Mouse (Mus musculus) midbrain, embryonic 12.5 days (tissue): ENCODE measurements around the gene Polr2j. TPM values are rescaled to one million over a fixed set of nuclear protein-coding genes. Genes with fewer than 3 reads are reported as not detected.
A peak's percentile ranks its signal among the peaks of the same experiment; 100 is the strongest.
"Not testable (repeated sequence)": the region's sequence is repeated elsewhere in the genome, so short reads cannot be mapped to it uniquely, and the experiment has no call there.

ENCODE experiments used
- ATAC-seq: fragments of 200-750 bp; cut with Nextera tagmentation; 2 replicates; pipeline ENCODE4 v1.8.0; 2017; ENCODE audit warnings: low read depth, moderate TSS enrichment, moderate library complexity; ENCODE audit not compliant: low FRiP score
- H3K27ac ChIP-seq: fragments of 300-500 bp; sonication (generic); replicated peaks from 2 replicates; pipeline ENCODE4 v1.5.1; 2016; ENCODE audit warnings: mild to moderate bottlenecking
- H3K27me3 ChIP-seq: fragments of 300-500 bp; sonication (generic); 2 replicates; pipeline ENCODE4 v1.6.1; 2016; ENCODE audit warnings: mild to moderate bottlenecking
- H3K36me3 ChIP-seq: fragments of 300-500 bp; sonication (generic); 2 replicates; pipeline ENCODE4 v1.6.1; 2016
- H3K4me1 ChIP-seq: fragments of 300-500 bp; sonication (generic); 2 replicates; pipeline ENCODE4 v1.6.1; 2016
- H3K4me2 ChIP-seq: fragments of 300-500 bp; sonication (generic); replicated peaks from 2 replicates; pipeline ENCODE4 v1.6.1; 2016; ENCODE audit warnings: mild to moderate bottlenecking, moderate library complexity
- H3K4me3 ChIP-seq: fragments of 300-500 bp; sonication (generic); 2 replicates; pipeline ENCODE4 v1.5.1; 2016; ENCODE audit warnings: mild to moderate bottlenecking
- H3K9ac ChIP-seq: fragments of 300-500 bp; sonication (generic); replicated peaks from 2 replicates; pipeline ENCODE4 v1.6.1; 2016; ENCODE audit warnings: mild to moderate bottlenecking, moderate library complexity
- H3K9me3 ChIP-seq: fragments of 300-500 bp; sonication (generic); 2 replicates; pipeline ENCODE4 v1.6.1; 2016; ENCODE audit warnings: mild to moderate bottlenecking
- WGBS: fragments of 180-500 bp; shearing (Covaris S2); methylation state at CpG from one replicate; pipeline ENCODE4 v1.1.7; 2016; 5-methylcytosine and 5-hydroxymethylcytosine counted together
- polyA plus RNA-seq: library from polyadenylated mRNA; unstranded; fragments of >200 nt; fragmentation: Nextera tagmentation; extraction: Ambion mirVana; gene quantifications from 2 replicates; pipeline ENCODE4 v1.2.1, GENCODE M21; 2016

Gene Polr2j
- polyA plus RNA-seq, 1 experiment from 2014 or later, result 227 TPM

GRCm38 (mm10) chr5:136146936-136147335 lies 30.5 kb downstream of the Polr2j start:
- WGBS, result 100% methylated on average over 1 of the region's 1 CpGs
- H3K27ac ChIP-seq, result no peak overlapping the region
- no peak for ATAC-seq
- H3K9ac ChIP-seq, result no peak overlapping the region
- H3K4me1 ChIP-seq, result no peaks in the 10 kb centered on the region
- H3K27me3 ChIP-seq, result no peaks in the 10 kb centered on the region
- H3K36me3 ChIP-seq, result 0 out of 2 replicates have a peak, but pooled peaks cover 7% of the 10 kb centered on the region
- no peak overlapping the region for H3K4me2 ChIP-seq
- no peaks in the 10 kb centered on the region for H3K9me3 ChIP-seq
- H3K4me3 ChIP-seq, result no peak overlapping the region

DNA sequence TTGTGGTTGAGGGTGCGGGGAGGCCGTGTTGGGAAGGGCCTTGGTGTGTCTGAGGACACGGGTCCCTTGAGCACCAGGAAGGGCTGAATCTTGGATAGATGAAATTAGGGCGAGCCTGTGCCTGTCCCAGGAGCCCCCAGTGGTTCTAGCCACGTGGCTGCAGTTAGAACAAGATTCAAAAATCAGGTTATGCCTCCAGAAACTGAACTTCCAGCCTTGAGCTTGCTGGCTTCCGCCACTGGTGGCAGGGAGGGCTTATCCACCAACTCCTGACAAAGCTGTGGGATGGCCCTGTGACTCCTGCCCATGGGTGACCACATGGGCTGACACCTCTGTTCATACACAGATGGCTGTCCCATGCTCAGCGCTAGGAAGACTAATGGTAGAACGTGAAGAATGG lies 31.3 kb downstream of the Polr2j start:
- WGBS, result 71% methylated on average over 8 of the region's 8 CpGs

DNA sequence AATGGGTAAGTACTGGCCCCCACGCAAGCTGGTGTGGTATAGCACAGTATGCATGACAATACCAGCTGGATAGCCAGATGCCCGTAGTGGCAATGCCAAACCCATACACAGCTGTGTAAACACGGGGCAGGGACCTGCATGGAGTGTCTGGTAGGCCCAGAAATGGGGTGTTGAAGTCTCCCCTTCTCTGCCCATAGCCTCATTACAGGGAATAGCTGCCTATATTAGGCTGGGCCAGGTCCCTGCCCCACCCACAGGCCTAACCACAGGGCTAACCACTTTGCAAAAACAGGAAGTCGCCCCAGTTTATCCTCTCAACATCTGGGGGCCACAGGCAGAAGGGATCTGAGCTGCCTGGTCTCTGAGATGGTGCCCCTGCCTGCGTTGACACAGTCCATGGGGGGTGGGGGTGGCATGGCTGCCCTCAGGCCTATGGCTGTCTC lies 32.7 kb downstream of the Polr2j start:
- H3K9me3 ChIP-seq, ATAC-seq, H3K4me2 ChIP-seq, H3K4me3 ChIP-seq, H3K4me1 ChIP-seq, H3K9ac ChIP-seq, H3K27ac ChIP-seq, H3K36me3 ChIP-seq, H3K27me3 ChIP-seq: not testable (repeated sequence)
- 82% methylated on average over 5 of the region's 5 CpGs for WGBS

More for the DNA sequence above, 31.3 kb downstream of the Polr2j start:
- Histone ChIP-seq H3K4me3 (no peak overlapping the region), H3K4me1 (no peaks in the 10 kb centered on the region), H3K27me3 (no peaks in the 10 kb centered on the region), H3K9me3 (no peaks in the 10 kb centered on the region), H3K9ac (no peak overlapping the region), H3K36me3 (no peaks in the 10 kb centered on the region), H3K4me2 (no peak overlapping the region), H3K27ac (no peak overlapping the region)
- no peak for ATAC-seq

GRCm38 (mm10) chr5:136152365-136152764 lies 35.9 kb downstream of the Polr2j start:
- no peak overlapping the region for H3K4me3 ChIP-seq
- H3K27me3 ChIP-seq, result no peaks in the 10 kb centered on the region
- no peak for ATAC-seq
- no peak overlapping the region for H3K9ac ChIP-seq
- H3K27ac ChIP-seq, result no peak overlapping the region
- H3K36me3 ChIP-seq, result no peaks in the 10 kb centered on the region
- 82% methylated on average over 8 of the region's 8 CpGs for WGBS
- H3K4me1 ChIP-seq, result no peaks in the 10 kb centered on the region
- no peaks in the 10 kb centered on the region for H3K9me3 ChIP-seq
- H3K4me2 ChIP-seq, result no peak overlapping the region

- H3K4me2 ChIP-seq, result no peak overlapping the region
- no peaks in the 10 kb centered on the region for H3K9me3 ChIP-seq
- no peak for ATAC-seq
- no peak overlapping the region for H3K4me3 ChIP-seq
- WGBS, result 86% methylated on average over 5 of the region's 5 CpGs
- H3K27ac ChIP-seq, result no peak overlapping the region
- H3K27me3 ChIP-seq, result no peaks in the 10 kb centered on the region
- H3K36me3 ChIP-seq, result no peaks in the 10 kb centered on the region
- no peak overlapping the region for H3K9ac ChIP-seq
- H3K4me1 ChIP-seq, result no peaks in the 10 kb centered on the region
Measured at GRCm38 (mm10) chr5:136155399-136155798, 39.0 kb downstream of the Polr2j start.

GRCm38 (mm10) chr5:136160084-136160483 lies 43.7 kb downstream of the Polr2j start:
- H3K4me2 ChIP-seq, H3K4me1 ChIP-seq, ATAC-seq, H3K36me3 ChIP-seq, H3K9me3 ChIP-seq, H3K9ac ChIP-seq, H3K27ac ChIP-seq, H3K4me3 ChIP-seq, H3K27me3 ChIP-seq: not testable (repeated sequence)
- 93% methylated on average over 11 of the region's 12 CpGs for whole genome bisulfite sequencing

DNA sequence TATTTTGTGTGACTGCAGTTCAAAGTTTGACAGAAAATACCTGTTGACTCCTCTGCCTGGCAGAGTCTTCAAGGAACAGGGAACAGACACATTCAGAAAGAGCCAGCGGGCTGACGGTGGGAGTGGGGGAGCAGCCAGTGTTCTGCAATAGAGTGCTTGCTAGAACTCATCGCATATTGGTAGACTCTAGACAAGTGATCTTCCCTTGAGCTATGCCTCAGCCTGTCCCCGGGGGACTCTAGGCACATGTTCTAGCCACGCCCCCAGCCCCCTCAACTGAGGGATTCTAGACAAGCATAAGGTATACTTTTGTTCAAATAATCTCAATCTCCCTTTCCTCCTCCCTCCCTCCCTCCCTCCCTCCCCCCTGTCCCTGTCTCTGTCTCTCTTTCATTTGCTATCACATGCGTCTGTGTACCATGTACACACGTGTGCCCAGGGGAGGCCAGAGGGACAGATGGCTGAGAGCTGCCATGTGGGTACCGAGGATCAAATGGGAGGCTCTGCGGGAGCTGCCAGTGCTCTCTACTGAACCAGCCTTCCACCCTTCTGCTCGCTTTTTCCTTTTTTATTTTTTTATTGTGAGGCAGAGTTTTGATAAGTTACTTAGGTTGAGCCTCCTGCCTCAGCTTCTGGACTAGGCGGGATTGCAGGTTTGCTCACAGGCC lies 47.5 kb downstream of the Polr2j start:
- Histone ChIP-seq H3K9me3 (no peaks in the 10 kb centered on the region), H3K27ac (peak overlapping the region; percentile 36; the same call in 1 of the 2 replicates), H3K27me3 (no peaks in the 10 kb centered on the region), H3K36me3 (peaks cover 12% of the 10 kb centered on the region; the same call in 1 of the 2 replicates), H3K4me3 (no peak overlapping the region), H3K4me2 (no peak overlapping the region), H3K9ac (no peak overlapping the region), H3K4me1 (no peaks in the 10 kb centered on the region)
- 75% methylated on average over 11 of the region's 11 CpGs for WGBS
- ATAC-seq, result peak; percentile 27; the same call in 1 of the 2 replicates

- H3K27ac ChIP-seq, result peak overlapping the region; percentile 30; the same call in 1 of the 2 replicates
- WGBS, result 86% methylated on average over 8 of the region's 8 CpGs
Measured at GRCm38 (mm10) chr5:136165246-136165645, 48.8 kb downstream of the Polr2j start.

DNA sequence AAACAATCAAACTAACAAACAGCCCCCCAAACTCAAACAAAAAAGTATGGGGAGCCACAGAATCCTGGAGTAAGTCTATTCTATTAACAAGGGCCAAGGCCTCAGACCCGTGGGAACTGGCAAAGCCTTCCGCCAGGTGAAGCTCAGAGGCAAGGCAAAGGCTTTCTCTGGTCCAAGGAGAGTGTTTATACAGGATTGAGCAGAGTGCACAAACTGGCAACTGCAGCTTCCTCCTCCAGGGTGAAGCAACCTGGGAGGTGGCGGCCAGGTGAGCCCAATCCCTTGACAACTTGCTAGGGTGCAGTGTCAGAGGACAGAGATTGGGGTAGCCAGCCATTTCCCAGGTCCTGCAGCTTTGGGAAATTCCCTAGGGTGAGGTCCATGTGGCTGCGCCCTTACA lies 50.9 kb downstream of the Polr2j start:
- Histone ChIP-seq H3K4me3 (no peak overlapping the region), H3K27me3 (peaks cover 8% of the 10 kb centered on the region), H3K27ac (no peak overlapping the region), H3K9ac (no peak overlapping the region), H3K36me3 (peaks cover 8% of the 10 kb centered on the region; the same call in 1 of the 2 replicates), H3K9me3 (no peaks in the 10 kb centered on the region), H3K4me2 (no peak overlapping the region), H3K4me1 (peaks cover 16% of the 10 kb centered on the region)
- ATAC-seq, result no peak
- WGBS, result 94% methylated on average over 4 of the region's 4 CpGs

More at GRCm38 (mm10) chr5:136165246-136165645, 48.8 kb downstream of the Polr2j start:
- peaks cover 7% of the 10 kb centered on the region; the same call in 1 of the 2 replicates for H3K4me1 ChIP-seq
- H3K4me2 ChIP-seq, result no peak overlapping the region
- H3K4me3 ChIP-seq, result no peak overlapping the region
- H3K9ac ChIP-seq, result no peak overlapping the region
- no peak for ATAC-seq
- H3K36me3 ChIP-seq, result peaks cover 12% of the 10 kb centered on the region; the same call in 1 of the 2 replicates
- H3K9me3 ChIP-seq, result no peaks in the 10 kb centered on the region
- H3K27me3 ChIP-seq, result no peaks in the 10 kb centered on the region

- H3K4me2 ChIP-seq, result no peak overlapping the region
- 91% methylated on average over 3 of the region's 3 CpGs for WGBS
- ATAC-seq, result no peak
Measured at GRCm38 (mm10) chr5:136168071-136168470, 51.6 kb downstream of the Polr2j start.

GRCm38 (mm10) chr5:136169626-136170511 lies 53.4 kb downstream of the Polr2j start:
- Histone ChIP-seq H3K9me3 (no peaks in the 10 kb centered on the region), H3K9ac (peak overlapping the region; percentile 81), H3K27ac (peak overlapping the region; percentile 69), H3K36me3 (peaks cover 8% of the 10 kb centered on the region; the same call in 1 of the 2 replicates), H3K4me1 (peaks cover 16% of the 10 kb centered on the region), H3K4me2 (peak overlapping the region; percentile 88), H3K27me3 (peaks cover 13% of the 10 kb centered on the region), H3K4me3 (peak overlapping the region; percentile 61)
- WGBS, result 12% methylated on average over 15 of the region's 15 CpGs
- ATAC-seq, result peak; percentile 52; the same call in 1 of the 2 replicates

More at GRCm38 (mm10) chr5:136168071-136168470, 51.6 kb downstream of the Polr2j start:
- no peak overlapping the region for H3K4me3 ChIP-seq
- H3K27me3 ChIP-seq, result peaks cover 13% of the 10 kb centered on the region
- H3K9ac ChIP-seq, result no peak overlapping the region
- H3K36me3 ChIP-seq, result peaks cover 8% of the 10 kb centered on the region; the same call in 1 of the 2 replicates
- no peak overlapping the region for H3K27ac ChIP-seq
- no peaks in the 10 kb centered on the region for H3K9me3 ChIP-seq
- peaks cover 16% of the 10 kb centered on the region for H3K4me1 ChIP-seq
